Mouse (Mus musculus): ENCODE data around the gene Ccr8.

DNA sequence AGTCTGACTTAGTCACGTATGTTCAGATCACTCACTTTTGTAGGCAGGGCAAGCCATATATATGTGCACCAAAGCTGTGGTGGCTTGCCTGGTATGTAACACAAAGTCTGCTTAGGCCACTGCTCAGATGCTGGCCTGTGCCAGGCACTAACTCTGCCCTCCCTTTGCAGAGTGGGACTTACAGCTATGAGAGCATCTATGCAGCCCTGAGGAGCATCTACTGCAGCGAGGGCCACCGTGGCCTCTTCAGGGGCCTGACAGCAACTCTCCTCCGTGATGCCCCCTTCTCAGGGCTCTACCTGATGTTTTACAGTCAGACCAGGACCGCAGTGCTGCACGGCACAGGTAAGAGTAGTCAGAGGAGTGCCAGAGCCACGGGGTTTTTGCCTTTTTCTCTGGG lies 28.6 kb downstream of the Ccr8 start:
- no peak for TF ChIP-seq POLR2A (IDR thresholded peaks at IDR 0.05; ENCODE audit: insufficient read length, low read depth)
- TF ChIP-seq TCF3 (IDR thresholded peaks at IDR 0.05; ENCODE audit: insufficient read length, low read depth) = no peak
- TF ChIP-seq MAX (IDR thresholded peaks at IDR 0.05; ENCODE audit: low read depth) = no peak
- no peak for TF ChIP-seq REST (IDR thresholded peaks at IDR 0.05; ENCODE audit: insufficient read depth, insufficient read length)
- no peak for TF ChIP-seq TCF12 (IDR thresholded peaks at IDR 0.05; ENCODE audit: insufficient read depth, poor library complexity, severe bottlenecking)
- TF ChIP-seq SRF (IDR thresholded peaks at IDR 0.05; ENCODE audit: control insufficient read depth, insufficient read length, low read depth) = no peak
- TF ChIP-seq POLR2AphosphoS2 (IDR thresholded peaks at IDR 0.05; ENCODE audit: insufficient read length, low read depth) = no peak
- TF ChIP-seq MYOG (IDR thresholded peaks at IDR 0.05; ENCODE audit: control insufficient read depth in 1 of 3, insufficient read depth in 1 of 3, insufficient read length in 2 of 3, low read depth in 2 of 3) = no peak

Data from myocyte (in vitro differentiated cells).